Mouse (Mus musculus) E14TG2a.4 (cell line): ENCODE measurements around the gene Rin2.

Experiments used
- CTCF ChIP-seq: conservative IDR thresholded peaks from 2 replicates; pipeline ENCODE4 v1.5.1; 2014; ENCODE audit warnings: low read length
- NANOG ChIP-seq: IDR thresholded peaks from 2 replicates; pipeline ENCODE4 v1.6.1; 2014; ENCODE audit warnings: borderline replicate concordance, low read length, mixed read lengths
- POU5F1 ChIP-seq: IDR thresholded peaks from 2 replicates; pipeline ENCODE4 v1.6.1; 2014; ENCODE audit warnings: low read length, borderline replicate concordance

- TF ChIP-seq NANOG (no peak), CTCF (no peak), POU5F1 (no peak)
Observed at GRCm38 (mm10) chr2:145888766-145889480, 213.9 kb downstream of the Rin2 start.
